Mouse (Mus musculus) layer of hippocampus, adult 8-10 months (tissue): ENCODE measurements around the gene Kbtbd12. TPM values are rescaled to one million over a fixed set of nuclear protein-coding genes. Genes with fewer than 3 reads are reported as not detected.
A peak's percentile ranks its signal among the peaks of the same experiment; 100 is the strongest.

ENCODE experiments used
- DNase-seq, 2 experiments: peaks; one replicate each; pipeline ENCODE4 v3.0.0; 2022; ENCODE audit warnings: low spot score in 2 of 2
- total RNA-seq, 4 experiments: library from RNA; stranded (reverse); gene quantifications; 2 replicates each; pipeline ENCODE4 v1.2.4; 2022

The Kbtbd12 gene
- total RNA-seq, 4 experiments from 2014 or later = 0.21 to 0.36 (median 0.25) TPM; not detected in 1

GRCm38 (mm10) chr6:88502030-88502970, 135.4 kb downstream of the Kbtbd12 start:
- no peak for DNase-seq

- DNase-seq = no peak
These were observed 137.4 kb downstream of the Kbtbd12 start for GRCm38 (mm10) chr6:88500405-88500767.

- DNase-seq = peak in 1 of 2 experiments; percentile 51
These were observed 138.0 kb downstream of the Kbtbd12 start for GRCm38 (mm10) chr6:88499481-88500404.

Other genes with a start within 250 kb of the Kbtbd12 start
- gene Eefsec, start 191.4 kb downstream of the Kbtbd12 start, total RNA-seq = 10 to 100 TPM; 21.4 to 28.7 (median 24.2) TPM
- 10 to 100 TPM; 36.8 to 40.2 (median 39.1) TPM for gene Ruvbl1, start 172.5 kb downstream of the Kbtbd12 start, total RNA-seq
- 10 to 100 TPM; 83.9 to 94.2 (median 87.0) TPM for gene Sec61a1, start 119.0 kb downstream of the Kbtbd12 start, total RNA-seq
- gene Mgll, start 86.5 kb upstream of the Kbtbd12 start, total RNA-seq = 100 to 1,000 TPM; 162 to 167 (median 167) TPM
- 10 to 100 TPM; 31.1 to 38.6 (median 37.0) TPM for gene Abtb1, start 204.0 kb upstream of the Kbtbd12 start, total RNA-seq
- 100 to 1,000 TPM; 160 to 178 (median 170) TPM for gene Podxl2, start 237.1 kb upstream of the Kbtbd12 start, total RNA-seq